Mouse (Mus musculus): ENCODE data around the gene Coq5. TPM values are rescaled to one million over a fixed set of nuclear protein-coding genes. Genes with fewer than 3 reads are reported as not detected.

Coq5 gene
- 44.7 TPM for polyA plus RNA-seq (2017; shearing (Covaris generic))

DNA sequence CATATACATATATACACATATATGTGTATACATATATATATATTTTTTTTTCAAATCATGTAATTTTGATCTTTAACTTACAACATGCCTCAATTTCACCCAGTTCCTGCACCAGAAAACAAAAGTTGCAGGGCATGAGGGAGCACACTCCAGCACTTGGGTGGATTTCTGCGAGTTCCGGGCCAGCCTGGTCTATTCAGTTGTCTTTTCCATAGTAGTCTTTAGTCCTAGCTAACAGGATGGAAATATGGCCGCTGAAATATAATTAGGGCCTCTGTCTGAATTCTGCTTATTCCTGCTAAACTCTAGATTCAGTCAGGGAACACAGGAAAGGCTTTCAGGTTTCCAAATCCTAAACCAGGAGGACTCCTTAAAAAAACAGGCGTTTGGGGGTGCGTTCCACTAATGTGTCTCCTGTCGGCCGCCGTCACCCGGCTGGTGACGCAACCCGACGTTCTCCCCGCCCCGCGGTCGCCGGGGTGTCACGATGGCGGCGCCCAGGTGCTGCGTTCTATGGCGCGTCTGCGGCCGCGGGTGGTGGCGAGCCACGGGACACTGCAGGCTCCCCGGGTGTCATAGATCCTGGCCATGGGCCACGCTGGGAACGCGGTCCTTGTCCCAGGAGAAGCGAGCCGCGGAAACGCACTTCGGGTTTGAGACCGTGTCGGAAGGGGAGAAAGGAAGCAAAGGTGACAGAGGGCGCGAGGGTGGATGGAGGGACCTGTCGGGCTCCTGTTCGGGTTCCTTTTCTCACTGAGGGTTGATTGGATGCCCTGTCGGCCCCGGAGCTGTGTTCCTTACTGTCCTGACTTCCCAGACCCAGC is at the start of gene Coq5:
Gene Coq5, plus strand, starts transcription at position 441 of the 824 bp plus-strand sequence.

DNA sequence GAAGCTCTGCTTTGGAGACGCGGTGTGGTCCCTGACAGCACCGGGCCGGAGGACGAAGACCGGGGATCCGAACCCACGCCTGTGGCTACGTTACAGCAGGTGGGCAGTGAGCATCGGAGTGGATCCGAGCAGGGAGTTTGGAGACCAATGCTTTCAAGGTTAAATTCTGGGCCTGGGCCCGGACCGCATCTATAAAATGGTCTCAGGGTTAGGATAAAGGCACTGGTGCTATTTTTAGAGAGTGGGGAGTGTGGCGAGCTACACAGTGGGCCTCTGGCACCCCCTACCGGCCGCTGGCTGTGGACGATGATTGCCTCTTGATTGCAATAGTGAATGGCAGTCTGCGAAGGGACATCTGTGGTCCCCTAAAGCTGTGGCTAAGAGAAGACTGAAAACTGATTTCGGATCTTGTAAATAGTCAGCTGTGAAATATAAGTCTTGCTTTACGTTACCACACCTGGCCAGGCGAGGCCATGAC is 43.6 kb upstream of the Coq5 start, which contains the start of gene Pop5:
Gene Pop5, plus strand, starts transcription at position 51 of the 478 bp plus-strand sequence.

DNA sequence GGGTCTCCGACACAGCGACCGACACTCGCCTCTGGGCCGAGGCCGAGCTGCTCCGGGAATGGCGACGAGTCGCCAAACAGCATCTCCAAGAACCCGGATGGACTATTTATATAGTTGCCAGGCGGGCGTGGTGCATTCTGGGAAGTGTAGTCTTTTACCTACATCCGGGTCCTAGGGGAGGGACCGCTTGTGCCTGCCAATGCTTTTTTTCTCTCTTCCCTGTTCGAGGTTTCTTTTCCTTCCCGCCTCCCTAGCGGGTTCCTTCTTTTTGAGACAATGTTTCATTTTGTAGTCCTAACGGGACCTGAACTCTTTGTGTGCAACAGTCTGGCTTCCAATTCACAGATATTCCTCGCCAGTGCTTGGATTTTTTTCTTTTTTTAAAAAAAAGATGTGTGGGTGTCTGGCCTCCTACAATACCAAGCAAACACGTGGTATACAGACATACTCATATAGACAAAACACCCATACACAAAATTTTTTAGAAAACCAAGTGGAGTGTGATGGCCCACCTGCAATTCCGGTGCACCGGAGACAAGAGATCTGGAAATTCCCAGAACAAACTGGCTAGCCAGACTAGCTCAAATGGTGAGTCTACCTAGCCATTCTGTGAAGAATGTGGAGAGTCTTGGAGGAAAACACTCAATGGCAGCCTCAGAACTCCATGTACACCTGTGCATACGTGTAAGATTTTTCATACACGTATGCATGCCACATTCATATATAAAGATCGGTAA is 6.5 kb upstream of the Coq5 start, which contains the start of gene Rnf10:
Gene Rnf10, minus strand, starts transcription at position 87 of the 737 bp plus-strand sequence.

DNA sequence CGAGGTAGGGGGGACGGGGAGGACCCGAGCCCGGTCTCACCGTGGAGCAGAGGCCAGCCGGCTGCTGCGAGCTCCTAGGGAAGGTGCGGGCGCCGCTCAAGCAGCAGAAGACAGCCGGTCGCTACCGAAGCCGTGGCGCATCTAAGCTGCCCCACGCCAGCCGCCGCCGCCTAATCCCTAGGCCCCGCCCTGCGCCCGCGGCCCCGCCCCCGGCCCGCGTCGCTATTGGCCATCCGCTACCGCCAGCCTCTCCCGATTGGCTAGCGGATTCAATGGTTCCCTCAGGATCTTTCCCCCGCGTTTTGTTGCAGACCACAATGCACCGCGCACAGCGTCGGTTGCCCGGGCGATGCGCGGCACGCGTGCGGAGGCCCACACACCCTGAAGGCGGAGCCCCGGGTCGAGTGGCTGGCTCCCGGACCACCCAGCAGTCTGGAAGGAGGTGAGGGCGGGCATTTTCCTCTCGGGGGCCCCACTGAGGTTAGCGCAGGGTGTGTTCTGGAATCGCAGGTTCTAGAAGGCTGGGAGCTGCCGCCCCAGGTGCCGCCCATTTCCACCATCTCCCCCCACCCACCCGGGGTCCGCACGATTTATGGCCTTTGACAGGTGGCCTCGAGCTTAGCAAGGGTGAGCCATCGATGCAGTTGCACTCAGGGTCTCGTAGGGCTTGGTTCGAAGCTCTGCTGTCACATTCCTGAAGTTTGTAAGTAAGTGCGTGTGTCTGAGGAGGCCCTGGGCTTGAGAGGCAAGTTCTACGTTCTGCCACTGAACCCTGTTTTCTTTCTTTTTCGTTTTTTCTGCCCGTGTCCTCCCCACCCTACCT is 21.5 kb downstream of the Coq5 start, which contains the start of gene Dynll1:
Gene Dynll1, minus strand, starts transcription at position 208 of the 823 bp plus-strand sequence.

DNA sequence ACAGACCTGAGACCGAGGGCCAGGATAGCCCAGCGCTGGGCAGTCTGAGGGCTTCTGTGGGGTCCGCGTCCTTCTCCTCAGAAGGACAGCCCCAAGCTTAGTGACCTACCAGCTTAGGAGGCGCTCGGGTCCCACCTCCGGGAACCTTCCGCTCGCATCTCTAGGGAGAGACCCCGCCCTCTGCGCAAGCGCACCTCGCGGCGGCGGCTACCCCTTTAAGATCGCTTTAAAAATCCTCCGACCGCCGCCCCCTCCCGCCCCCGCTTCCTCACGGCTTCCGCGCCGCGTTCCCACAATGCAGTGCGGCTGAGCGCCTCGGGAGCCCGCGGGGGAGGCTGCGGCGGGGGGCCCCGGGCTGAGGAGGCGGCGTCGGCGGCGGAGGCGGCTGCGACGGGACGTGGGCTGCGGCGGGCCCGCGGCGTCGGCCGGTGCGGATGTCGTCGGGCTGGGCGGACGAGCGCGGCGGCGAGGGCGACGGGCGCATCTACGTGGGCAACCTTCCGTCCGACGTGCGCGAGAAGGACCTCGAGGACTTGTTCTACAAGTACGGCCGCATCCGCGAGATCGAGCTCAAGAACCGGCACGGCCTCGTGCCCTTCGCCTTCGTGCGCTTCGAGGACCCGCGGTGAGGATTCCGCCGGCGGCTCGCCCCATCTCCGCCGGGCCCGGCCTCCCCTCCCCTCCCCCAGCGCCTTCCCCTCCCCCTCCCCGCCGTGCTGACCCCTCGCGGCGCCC is 47.6 kb downstream of the Coq5 start, which contains the start of gene Srsf9:
Gene Srsf9, plus strand, starts transcription at position 303 of the 735 bp plus-strand sequence.

DNA sequence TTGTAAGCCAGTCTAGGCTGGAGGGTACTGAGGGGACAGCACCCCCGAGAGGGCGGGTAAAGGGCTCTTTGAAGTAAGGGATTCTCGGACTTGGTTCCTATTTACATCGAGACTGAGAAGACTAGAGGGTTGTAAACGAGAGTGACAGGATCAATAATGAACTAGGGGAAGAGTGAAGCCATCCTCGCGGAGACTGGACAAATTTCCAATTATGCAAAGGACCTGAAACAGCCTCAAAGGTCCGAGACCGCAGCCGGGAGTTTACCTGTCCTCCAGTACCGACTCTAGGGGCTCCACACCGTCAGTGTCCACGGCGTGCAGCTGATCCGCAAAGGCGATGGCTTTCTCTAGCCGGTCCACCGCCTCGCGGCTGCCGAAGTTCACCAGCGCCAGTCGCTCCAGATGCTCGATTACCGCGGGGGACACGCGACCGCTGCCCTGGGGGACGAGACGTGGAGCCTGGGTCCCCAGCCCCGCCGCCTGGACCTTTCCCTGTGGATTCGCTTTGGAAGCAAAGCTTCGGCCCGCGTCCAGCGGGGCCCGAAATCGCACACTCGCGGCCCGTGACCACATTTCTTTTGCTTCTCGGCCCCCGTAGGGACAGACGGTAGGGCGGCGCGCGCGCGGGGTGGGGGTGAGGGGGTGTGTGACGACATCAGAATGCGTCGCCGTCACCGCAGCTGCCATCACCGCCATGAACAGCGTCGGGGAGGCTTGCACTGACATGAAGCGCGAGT is 61.3 kb downstream of the Coq5 start, which contains the start of the genes Gatc and Triap1:
Gene Gatc, minus strand, starts transcription at position 602 of the 737 bp plus-strand sequence.
Gene Triap1, plus strand, starts transcription at position 649 of the 737 bp plus-strand sequence.

Other genes with a start within 250 kb of the Coq5 start
- not detected for gene Gm10401, start 181.4 kb upstream of the Coq5 start, polyA plus RNA-seq (2017; shearing (Covaris generic))
- 20.8 TPM for gene Acads, start 160.3 kb upstream of the Coq5 start, polyA plus RNA-seq (2017; shearing (Covaris generic))
- 38.8 TPM for gene Unc119b, start 144.7 kb upstream of the Coq5 start, polyA plus RNA-seq (2017; shearing (Covaris generic))
- gene Mlec, start 121.5 kb upstream of the Coq5 start, polyA plus RNA-seq (2017; shearing (Covaris generic)): 101 TPM
- not detected for gene Cabp1, start 85.3 kb upstream of the Coq5 start, polyA plus RNA-seq (2017; shearing (Covaris generic))
- 216 TPM for gene Pop5, start 43.8 kb upstream of the Coq5 start, polyA plus RNA-seq (2017; shearing (Covaris generic))
- 168 TPM for gene Rnf10, start 6.8 kb upstream of the Coq5 start, polyA plus RNA-seq (2017; shearing (Covaris generic))
- 316 TPM for gene Dynll1, start 21.3 kb downstream of the Coq5 start, polyA plus RNA-seq (2017; shearing (Covaris generic))
- gene Srsf9, start 47.5 kb downstream of the Coq5 start, polyA plus RNA-seq (2017; shearing (Covaris generic)): 72.7 TPM
- 9.4 TPM for gene Gatc, start 61.5 kb downstream of the Coq5 start, polyA plus RNA-seq (2017; shearing (Covaris generic))
- gene Triap1, start 61.6 kb downstream of the Coq5 start, polyA plus RNA-seq (2017; shearing (Covaris generic)): 33.6 TPM
- gene Cox6a1, start 69.3 kb downstream of the Coq5 start, polyA plus RNA-seq (2017; shearing (Covaris generic)): 471 TPM
- 0.21 TPM for gene Msi1, start 149.9 kb downstream of the Coq5 start, polyA plus RNA-seq (2017; shearing (Covaris generic))
- gene Pla2g1b, start 186.6 kb downstream of the Coq5 start, polyA plus RNA-seq (2017; shearing (Covaris generic)): not detected
- gene Sirt4, start 205.1 kb downstream of the Coq5 start, polyA plus RNA-seq (2017; shearing (Covaris generic)): 9.6 TPM
- gene Pxn, start 227.0 kb downstream of the Coq5 start, polyA plus RNA-seq (2017; shearing (Covaris generic)): 69.9 TPM